Mouse (Mus musculus) lung, postnatal 0 days (tissue): ENCODE measurements at regions not wholly inside any gene's neighbourhood (a gene's known extent, or its start where the extent isn't known, plus 50 kb on each side); places are given as distances from the start of the nearest gene placed in this dataset.

ENCODE experiments used
- CTCF ChIP-seq: IDR thresholded peaks from 2 replicates; pipeline ENCODE4 v1.5.1; 2016; ENCODE audit warnings: antibody characterized with exemption, mild to moderate bottlenecking
- EP300 ChIP-seq: IDR thresholded peaks from 2 replicates; pipeline ENCODE4 v1.6.1; 2016; ENCODE audit warnings: antibody characterized with exemption, mild to moderate bottlenecking, control low read depth

DNA sequence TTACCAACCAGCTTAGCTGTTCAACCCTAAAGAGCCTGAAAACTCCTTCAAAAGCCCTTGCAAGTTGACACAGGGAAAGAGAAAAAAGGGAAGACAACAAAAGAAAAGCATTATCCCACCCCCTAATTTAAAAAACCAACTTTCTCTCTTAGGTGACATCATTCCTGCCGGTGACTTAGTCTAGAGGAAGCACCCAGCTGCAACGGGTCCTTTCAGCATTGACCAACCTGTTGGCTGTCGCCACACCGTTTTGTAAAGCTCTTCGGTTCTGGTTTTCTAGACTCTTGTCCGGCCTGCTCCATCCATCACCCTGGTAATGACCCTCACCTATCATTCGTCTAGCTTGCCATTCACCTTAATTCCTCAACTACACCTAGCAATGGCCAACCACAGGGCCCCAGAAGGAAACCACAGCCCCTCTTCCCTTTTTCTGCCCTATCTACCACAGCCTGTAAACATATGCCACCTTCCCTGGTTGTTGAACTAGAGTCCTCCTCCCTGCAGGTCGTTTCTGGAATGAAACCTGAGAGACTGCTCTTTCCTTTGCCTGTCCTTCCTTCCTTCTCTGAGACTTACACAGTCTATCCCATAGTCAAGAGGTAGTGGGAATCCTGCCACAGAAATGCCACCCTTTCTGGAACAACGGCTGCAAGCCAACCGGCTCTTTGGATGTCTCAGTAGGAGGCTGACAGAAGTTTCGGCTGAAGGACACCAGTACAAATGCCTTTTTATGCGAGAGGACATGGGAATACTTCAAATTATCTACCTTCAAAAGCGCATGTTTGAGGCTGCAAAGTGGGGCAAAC is 87.9 kb downstream of the Foxb1 start:
- TF ChIP-seq EP300 (no peak), CTCF (no peak)
